Mouse (Mus musculus): ENCODE data around the gene Olfr164. TPM values are rescaled to one million over a fixed set of nuclear protein-coding genes. Genes with fewer than 3 reads are reported as not detected.
A peak's percentile ranks its signal among the peaks of the same experiment; 100 is the strongest.

Olfr164 gene
- total RNA-seq (2014; fragmentation: Nextera tagmentation): not detected in 2 replicates
- total RNA-seq (2017): not detected in 2 replicates

DNA sequence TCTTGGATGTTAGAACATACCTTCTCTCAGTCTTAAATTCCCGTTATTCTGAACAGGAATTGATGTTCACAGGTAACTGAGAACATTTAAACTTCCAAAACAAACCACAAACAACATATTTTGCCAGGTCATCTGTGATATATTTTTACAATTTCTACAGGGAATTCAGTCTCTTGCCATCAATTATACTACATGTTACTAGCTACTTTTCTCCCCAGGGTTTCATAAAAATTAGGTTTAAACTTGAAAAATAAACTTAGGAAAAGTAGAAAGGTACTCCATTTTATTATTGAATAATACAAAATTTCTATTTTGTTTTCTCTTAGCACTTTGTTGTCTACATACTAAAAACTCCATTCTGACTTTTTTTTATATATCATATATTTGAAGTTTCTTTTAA lies at the start of gene Olfr164:
Gene Olfr164, minus strand, starts transcription at position 101 of the 400 bp plus-strand sequence.
- ATAC-seq (replicated peaks; ENCODE audit: poor library complexity, severe bottlenecking): no peak

DNA sequence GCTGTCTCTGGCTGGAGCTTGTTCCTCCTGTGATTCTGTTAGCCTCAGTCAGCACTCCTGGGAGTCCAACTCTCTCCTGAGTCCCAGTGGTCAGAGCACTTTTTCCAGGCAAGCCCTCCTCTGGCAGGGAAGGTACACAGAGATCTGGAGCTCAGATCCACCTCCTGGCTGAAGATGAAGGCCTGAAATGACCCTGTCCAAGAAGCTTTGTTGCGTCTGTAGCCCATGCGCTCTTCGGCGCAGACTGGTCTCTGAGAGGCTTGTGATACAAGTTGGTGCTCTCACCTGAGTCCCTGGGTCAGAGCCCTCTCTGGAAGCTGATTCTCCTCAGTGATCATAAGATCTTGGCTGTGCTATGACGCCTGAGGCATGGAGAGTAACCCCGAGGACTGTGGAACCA lies 35.2 kb upstream of the Olfr164 start:
- no peak for ATAC-seq (replicated peaks; ENCODE audit: poor library complexity, severe bottlenecking)

DNA sequence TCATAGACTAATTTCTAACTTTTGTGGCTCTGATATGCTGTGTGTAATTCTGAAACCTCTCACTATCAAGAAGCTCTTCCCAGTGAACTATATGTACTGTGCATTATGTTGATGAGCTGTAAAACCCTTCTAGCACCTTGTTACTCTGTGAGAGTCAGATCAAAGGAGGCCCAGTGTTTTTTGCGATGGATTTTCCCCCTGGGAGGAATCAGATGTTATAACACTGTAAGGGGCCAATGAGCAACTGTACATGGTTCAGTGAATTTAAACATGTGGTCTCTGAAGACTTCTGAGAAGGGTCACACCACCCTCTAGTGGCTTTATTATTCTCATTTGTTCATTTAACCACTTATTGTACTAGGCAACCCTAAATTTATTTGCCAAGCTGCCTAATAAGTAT lies 50.6 kb downstream of the Olfr164 start:
- no peak for ATAC-seq (replicated peaks; ENCODE audit: poor library complexity, severe bottlenecking)

DNA sequence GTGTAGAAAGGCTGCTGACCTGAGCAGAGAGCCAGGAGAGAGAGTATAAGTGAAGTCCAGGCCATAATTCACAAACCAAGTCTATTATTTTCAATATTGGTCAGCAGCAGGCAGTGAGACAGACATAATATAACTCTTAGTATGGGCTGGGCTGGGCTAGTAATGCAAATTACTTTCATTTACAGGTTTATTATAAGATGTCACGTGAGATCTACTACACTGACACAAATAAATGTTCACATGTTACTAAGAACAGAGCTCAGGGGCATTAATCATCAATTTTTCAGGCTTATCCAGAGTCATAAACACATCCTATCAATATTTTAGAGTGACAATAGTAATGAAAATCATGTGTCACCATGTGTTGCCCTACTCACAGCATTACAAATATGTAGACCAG lies 53.1 kb downstream of the Olfr164 start:
- no peak for ATAC-seq (replicated peaks; ENCODE audit: poor library complexity, severe bottlenecking)

DNA sequence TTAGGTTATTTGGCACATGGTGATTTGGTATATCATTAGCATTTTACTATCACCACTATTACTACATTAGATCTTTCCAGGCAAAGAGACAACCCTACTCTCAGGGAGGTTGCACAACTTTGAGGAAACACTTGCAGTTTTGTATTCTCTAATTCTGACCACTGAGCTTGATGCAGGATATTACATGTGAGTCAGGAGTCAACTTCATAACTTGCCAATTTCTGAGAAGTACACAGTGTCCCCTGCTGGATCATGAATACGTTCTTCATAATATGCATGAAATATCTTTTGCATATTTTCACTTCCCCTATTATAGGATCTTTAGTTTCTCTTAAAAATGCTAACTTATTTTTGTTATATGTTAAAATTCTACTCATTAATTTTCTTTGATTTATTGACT lies 68.0 kb downstream of the Olfr164 start:
- peak; percentile 83 for ATAC-seq (replicated peaks; ENCODE audit: poor library complexity, severe bottlenecking)

DNA sequence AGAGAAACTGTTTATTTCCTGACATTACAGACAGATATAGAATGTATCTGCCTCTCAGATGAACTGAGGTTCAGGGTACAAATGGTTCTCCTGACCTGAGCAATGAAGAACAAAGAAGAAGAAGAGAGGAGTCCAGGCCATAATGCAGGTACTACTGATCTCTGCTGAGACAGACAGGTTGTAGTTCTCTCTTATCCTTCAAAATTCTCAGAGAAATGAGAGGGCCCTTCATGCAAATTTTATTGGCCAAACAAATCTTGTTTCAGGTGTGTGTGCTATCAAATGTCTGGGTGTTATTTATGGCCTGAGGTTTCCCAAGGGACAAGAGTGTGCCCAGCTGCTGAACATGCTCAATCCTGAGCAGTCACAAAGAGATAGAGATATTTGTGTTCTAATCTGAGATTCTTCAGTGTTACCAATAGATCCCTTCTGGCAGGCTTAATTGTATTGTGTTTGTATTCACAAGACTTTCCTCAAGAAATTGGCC lies 72.3 kb downstream of the Olfr164 start:
- ATAC-seq (replicated peaks; ENCODE audit: poor library complexity, severe bottlenecking): no peak

DNA sequence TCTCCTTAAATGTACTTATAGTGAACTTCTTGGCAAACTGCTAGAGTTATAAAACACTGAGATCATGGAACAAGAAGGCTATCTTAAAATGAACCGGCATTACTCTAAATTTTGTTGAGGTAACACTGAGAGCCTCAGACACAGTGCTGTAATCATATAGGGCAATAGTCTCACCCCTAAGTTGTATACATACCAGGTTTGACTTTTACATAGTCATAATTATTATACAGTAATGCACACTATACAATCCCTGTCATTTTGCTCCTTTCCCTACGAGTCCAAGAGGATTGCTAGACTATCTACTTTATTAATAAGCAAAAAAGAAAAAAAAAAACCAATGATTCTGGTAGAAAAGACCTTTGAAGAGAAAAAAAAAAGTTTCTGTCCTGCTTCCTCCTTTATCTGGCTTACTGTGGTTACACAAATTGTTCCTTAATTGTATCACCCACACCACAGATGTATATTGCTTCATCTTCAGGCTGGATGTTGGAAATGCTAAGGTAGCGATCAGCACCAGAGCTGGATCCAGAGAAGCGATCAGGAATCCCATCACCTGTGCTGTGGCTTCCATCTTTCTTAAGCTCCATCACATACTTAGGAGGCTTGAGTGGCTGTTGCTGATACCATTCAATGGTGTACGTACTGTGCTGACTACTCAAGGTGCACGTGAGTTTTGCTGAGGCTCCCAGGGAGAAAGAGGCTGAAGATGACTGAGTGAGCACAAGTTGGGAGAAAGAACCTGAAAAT lies 72.9 kb downstream of the Olfr164 start:
- ATAC-seq (replicated peaks; ENCODE audit: poor library complexity, severe bottlenecking): 0 out of 2 replicates have a peak, but pooled peaks have one; percentile 25

DNA sequence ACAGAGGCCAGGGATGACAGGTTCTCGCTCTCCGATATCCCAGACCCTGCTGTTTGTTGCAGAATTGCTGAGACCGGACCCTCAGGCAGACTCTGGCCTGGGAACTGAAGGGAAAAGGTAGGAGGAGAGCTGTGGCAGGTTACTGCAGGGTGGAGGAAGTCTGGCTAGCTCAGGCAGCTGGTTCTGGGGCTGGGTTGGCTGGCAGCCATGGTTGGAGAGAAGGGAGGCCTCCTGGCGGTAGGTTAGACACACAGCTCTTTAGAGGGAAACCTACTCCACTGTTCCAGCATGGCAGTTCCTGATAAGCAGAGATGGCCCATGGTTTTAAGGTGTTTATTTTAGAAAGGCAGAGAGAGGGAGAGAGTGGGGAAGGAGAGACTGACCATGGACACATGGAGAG lies 77.1 kb downstream of the Olfr164 start:
- no peak for ATAC-seq (replicated peaks; ENCODE audit: poor library complexity, severe bottlenecking)

Other genes starting within 250 kb of the Olfr164 start
- gene Olfr165, start 109.1 kb upstream of the Olfr164 start, total RNA-seq (2014; fragmentation: Nextera tagmentation): not detected in 2 replicates
- gene Olfr165, start 109.1 kb upstream of the Olfr164 start, total RNA-seq (2017): not detected in 2 replicates
- gene Olfr166, start 169.6 kb upstream of the Olfr164 start, total RNA-seq (2014; fragmentation: Nextera tagmentation): not detected in 2 replicates
- gene Olfr166, start 169.6 kb upstream of the Olfr164 start, total RNA-seq (2017): not detected in 2 replicates
- gene Olfr167, start 208.2 kb upstream of the Olfr164 start, total RNA-seq (2014; fragmentation: Nextera tagmentation): not detected in 2 replicates
- not detected in 2 replicates for gene Olfr167, start 208.2 kb upstream of the Olfr164 start, total RNA-seq (2017)
- gene Olfr168, start 221.5 kb upstream of the Olfr164 start, total RNA-seq (2014; fragmentation: Nextera tagmentation): not detected in 2 replicates
- not detected in 2 replicates for gene Olfr168, start 221.5 kb upstream of the Olfr164 start, total RNA-seq (2017)